Mouse (Mus musculus) MEL-GATA-1-ER (cell line): ENCODE measurements around the gene Lrrc19.

Experiments used
- DNase-seq: peaks from one replicate; pipeline ENCODE4 v3.0.0-alpha.2; 2012; ENCODE audit warnings: low read depth; ENCODE audit errors: extremely low read depth

Gene Lrrc19

DNA sequence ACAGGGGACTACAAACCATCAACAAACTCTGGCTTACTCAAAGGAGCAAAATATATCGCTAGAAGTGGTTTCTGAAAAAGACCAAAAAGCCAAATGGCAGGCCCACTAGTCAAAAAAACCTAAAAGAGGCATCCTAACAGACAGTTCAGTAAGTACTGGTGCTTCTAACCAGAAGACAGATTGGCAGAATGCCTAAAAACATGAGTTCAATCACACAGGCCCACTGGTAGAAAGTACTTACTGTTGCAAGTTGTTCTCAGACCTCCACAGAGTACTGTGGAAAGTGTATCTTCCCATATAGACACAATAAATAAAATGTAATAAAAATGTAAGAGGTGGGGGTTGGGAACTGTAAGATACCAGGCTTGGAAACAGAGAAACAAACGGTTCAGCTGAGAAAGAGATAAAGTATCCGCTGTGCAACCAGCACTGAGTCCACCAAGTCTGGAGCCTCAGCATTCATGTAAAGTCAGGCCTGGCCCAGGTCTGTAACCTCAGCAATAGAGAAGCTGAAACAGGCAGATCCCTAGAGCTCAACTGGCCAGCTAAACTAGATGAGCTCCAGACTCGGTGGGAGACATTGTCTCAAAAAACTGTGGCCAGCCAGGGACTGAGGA lies 58.1 kb downstream of the Lrrc19 start:
- no peak for DNase-seq
